Mouse (Mus musculus) brain, embryonic 14.5 days (tissue): ENCODE measurements at regions not wholly inside any gene's neighbourhood (a gene's known extent, or its start where the extent isn't known, plus 50 kb on each side); places are given as distances from the start of the nearest gene placed in this dataset.

Experiments
- CTCF ChIP-seq: fragments of 200-500 bp; IDR thresholded peaks from 2 replicates; pipeline ENCODE4 v1.5.1; 2012; ENCODE audit warnings: inconsistent platforms, mild to moderate bottlenecking, moderate library complexity, borderline replicate concordance; ENCODE audit not compliant: insufficient read depth, insufficient read length; ENCODE audit errors: extremely low read depth
- POLR2A ChIP-seq: fragments of 200-500 bp; IDR thresholded peaks from 2 replicates; pipeline ENCODE4 v1.6.1; 2012; ENCODE audit warnings: mild to moderate bottlenecking, inconsistent platforms, borderline replicate concordance; ENCODE audit not compliant: poor library complexity, insufficient read depth, insufficient read length, severe bottlenecking; ENCODE audit errors: extremely low read depth

DNA sequence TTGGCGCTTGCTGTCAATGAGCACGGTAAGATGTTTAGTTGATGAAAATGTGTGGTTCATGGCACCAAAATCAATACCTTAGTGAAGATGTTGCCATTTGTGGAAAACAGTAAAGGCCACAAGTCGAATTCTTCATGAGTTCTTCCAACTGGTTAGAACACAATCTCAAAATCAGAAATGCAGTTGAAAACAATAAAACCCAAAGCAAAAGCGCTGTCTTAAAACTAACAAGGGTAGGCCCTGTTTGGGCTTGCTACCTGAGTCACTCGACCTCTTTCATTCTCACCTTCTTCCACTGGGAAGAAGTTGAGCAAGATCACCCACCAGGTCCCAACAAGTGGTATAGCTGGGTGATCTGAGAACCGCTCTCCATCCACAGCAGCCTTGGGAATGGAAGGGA is 179.1 kb downstream of the Parm1 start:
- no peak for TF ChIP-seq CTCF
- no peak for TF ChIP-seq POLR2A
